In the genomic region with DNA sequence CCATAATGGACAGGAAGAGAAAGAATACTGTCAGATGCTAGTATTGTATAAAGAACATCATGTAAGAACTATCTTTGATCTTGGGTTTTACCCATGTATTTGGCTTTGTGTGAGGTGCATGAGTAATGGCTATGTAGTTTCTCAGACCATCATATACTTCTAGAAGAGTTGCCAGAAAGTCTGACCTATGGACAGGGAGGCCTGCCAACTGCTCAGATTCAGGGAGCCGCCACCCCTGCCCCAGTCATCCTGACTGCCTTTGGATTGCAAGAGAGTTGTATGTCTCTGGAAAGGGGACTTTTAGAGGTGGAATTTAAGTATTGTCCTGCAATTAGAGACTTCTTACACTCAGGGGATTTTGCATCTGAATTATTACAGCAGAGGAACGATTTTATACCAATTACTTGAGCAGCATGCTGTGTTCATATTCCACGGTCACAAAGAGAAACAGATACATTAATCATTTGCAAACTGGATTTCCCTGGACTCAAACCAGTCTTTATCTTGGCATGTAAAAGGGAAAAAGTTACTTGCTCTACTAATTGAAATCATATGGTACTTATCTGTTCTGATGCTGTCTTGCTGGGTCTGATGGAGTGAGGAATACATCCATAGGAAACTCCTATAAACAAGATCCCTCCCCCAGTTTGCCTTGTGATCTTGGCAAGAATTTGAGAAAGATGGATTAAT, we compare ENCODE assay signal across 25 mouse cellular contexts.
DNase-seq lines count a peak whose midpoint lies in the region; ATAC-seq and TF ChIP-seq lines count a peak whose summit lies in the region.
"Had no signal": no experiment of that assay in that cellular context is flagged by ENCODE, and none has a peak within 500 bp of the region (broad histone marks: within the 10 kb centered on the region; RNA-seq: fewer than 3 reads in every experiment).

No protein-coding gene starts in this region.

- 58% methylated on average over 3 of the region's 3 CpGs for WGBS in embryonic facial prominence, embryonic 14.5 days
- 80% methylated on average over 3 of the region's 3 CpGs for WGBS in embryonic facial prominence, embryonic 10.5 days
- 57% methylated on average over 3 of the region's 3 CpGs for WGBS in limb, embryonic 14.5 days
- whole genome bisulfite sequencing in limb, embryonic 10.5 days = 74% methylated on average over 3 of the region's 3 CpGs

- no peak overlapping the region for H3K9ac ChIP-seq in embryonic facial prominence, embryonic 14.5 days (ENCODE audit: low read depth, low read length)
- no peak overlapping the region for H3K9ac ChIP-seq in limb, embryonic 14.5 days (ENCODE audit: low read depth, low read length, severe bottlenecking)
- H3K9ac ChIP-seq: embryonic facial prominence, embryonic 12.5 days; embryonic facial prominence, embryonic 15.5 days; forebrain, embryonic 13.5 days; forebrain, embryonic 15.5 days; forebrain, postnatal 0 days had no signal

- no peak for TF ChIP-seq POLR2A in limb, embryonic 14.5 days (IDR thresholded peaks at IDR 0.05; ENCODE audit: borderline replicate concordance, extremely low read depth, insufficient read depth, insufficient read length)

- H3K4me1 ChIP-seq in embryonic facial prominence, embryonic 14.5 days (ENCODE audit: control insufficient read depth, insufficient read depth, low read length) = no peaks in the 10 kb centered on the region
- no peaks in the 10 kb centered on the region for H3K4me1 ChIP-seq in embryonic facial prominence, embryonic 10.5 days
- no peaks in the 10 kb centered on the region for H3K4me1 ChIP-seq in limb, embryonic 14.5 days (ENCODE audit: control insufficient read depth, insufficient read depth, low read length)
- no peaks in the 10 kb centered on the region for H3K4me1 ChIP-seq in limb, embryonic 10.5 days
- H3K4me1 ChIP-seq: embryonic facial prominence, embryonic 12.5 days; embryonic facial prominence, embryonic 15.5 days; forebrain, embryonic 13.5 days; forebrain, embryonic 15.5 days had no signal

- H3K4me2 ChIP-seq in embryonic facial prominence, embryonic 14.5 days (ENCODE audit: low read depth, low read length) = no peak overlapping the region
- H3K4me2 ChIP-seq in limb, embryonic 14.5 days (replicated peaks; ENCODE audit: low read depth, low read length, severe bottlenecking) = no peak overlapping the region
- H3K4me2 ChIP-seq: embryonic facial prominence, embryonic 12.5 days; embryonic facial prominence, embryonic 15.5 days; forebrain, embryonic 13.5 days; forebrain, embryonic 15.5 days had no signal

- DNase-seq in embryonic facial prominence, embryonic 14.5 days (ENCODE audit: low spot score) = peak; percentile 16
- no peak for DNase-seq in embryonic facial prominence, embryonic 10.5 days (ENCODE audit: low spot score)
- peak; percentile 9 for DNase-seq in limb, embryonic 14.5 days (ENCODE audit: low spot score)
- DNase-seq in limb, embryonic 10.5 days (ENCODE audit: low spot score) = no peak
- peak; percentile 43 for DNase-seq in adipocyte (ENCODE audit: low spot score)
- DNase-seq in skeletal muscle tissue, adult 2 months (ENCODE audit: low read depth, low spot score) = peak; percentile 15
- no peak for DNase-seq in liver
- no peak for DNase-seq in lung, postnatal 36 days
- DNase-seq: adrenal gland, adult 2 months; adrenal gland, postnatal 10 days; adrenal gland, postnatal 25 days; cerebellum, adult 11 months; cerebellum, adult 18-20 months; cerebellum, adult 8-10 months; cerebellum, adult 9-11 months; cerebellum, postnatal 14 days; cerebellum, postnatal 36 days; embryo, embryonic 11 days; forebrain, postnatal 0 days had no signal

- no peak overlapping the region for H3K27ac ChIP-seq in embryonic facial prominence, embryonic 14.5 days (replicated peaks; ENCODE audit: low read depth, low read length)
- H3K27ac ChIP-seq in embryonic facial prominence, embryonic 10.5 days (replicated peaks) = no peak overlapping the region
- no peak overlapping the region for H3K27ac ChIP-seq in limb, embryonic 14.5 days (replicated peaks; ENCODE audit: low read depth, low read length)
- no peak overlapping the region for H3K27ac ChIP-seq in limb, embryonic 10.5 days
- H3K27ac ChIP-seq: embryonic facial prominence, embryonic 12.5 days; embryonic facial prominence, embryonic 15.5 days; forebrain, embryonic 13.5 days; forebrain, embryonic 15.5 days had no signal

- no peaks in the 10 kb centered on the region for H3K36me3 ChIP-seq in embryonic facial prominence, embryonic 14.5 days (ENCODE audit: control insufficient read depth, insufficient read depth, low read length)
- H3K36me3 ChIP-seq in embryonic facial prominence, embryonic 10.5 days (replicated peaks) = no peaks in the 10 kb centered on the region
- H3K36me3 ChIP-seq in limb, embryonic 14.5 days (ENCODE audit: control insufficient read depth, insufficient read depth, low read length) = no peaks in the 10 kb centered on the region
- no peaks in the 10 kb centered on the region for H3K36me3 ChIP-seq in limb, embryonic 10.5 days
- H3K36me3 ChIP-seq: embryonic facial prominence, embryonic 12.5 days; embryonic facial prominence, embryonic 15.5 days; forebrain, embryonic 15.5 days had no signal

- no peak overlapping the region for H3K4me3 ChIP-seq in embryonic facial prominence, embryonic 14.5 days (ENCODE audit: low read depth, low read length)
- H3K4me3 ChIP-seq in embryonic facial prominence, embryonic 10.5 days = no peak overlapping the region
- H3K4me3 ChIP-seq in limb, embryonic 14.5 days (replicated peaks; ENCODE audit: low read length) = no peak overlapping the region
- H3K4me3 ChIP-seq in limb, embryonic 10.5 days = no peak overlapping the region
- H3K4me3 ChIP-seq: embryonic facial prominence, embryonic 12.5 days; embryonic facial prominence, embryonic 15.5 days; forebrain, embryonic 13.5 days; forebrain, embryonic 15.5 days had no signal

- H3K9me3 ChIP-seq in embryonic facial prominence, embryonic 14.5 days (ENCODE audit: control insufficient read depth, low read length) = no peaks in the 10 kb centered on the region
- no peaks in the 10 kb centered on the region for H3K9me3 ChIP-seq in embryonic facial prominence, embryonic 10.5 days
- H3K9me3 ChIP-seq in limb, embryonic 14.5 days (ENCODE audit: control insufficient read depth, low read length) = no peaks in the 10 kb centered on the region
- no peaks in the 10 kb centered on the region for H3K9me3 ChIP-seq in limb, embryonic 10.5 days (replicated peaks)
- H3K9me3 ChIP-seq: embryonic facial prominence, embryonic 12.5 days; embryonic facial prominence, embryonic 15.5 days; forebrain, embryonic 13.5 days; forebrain, embryonic 15.5 days had no signal

- no peak for ATAC-seq in embryonic facial prominence, embryonic 14.5 days (ENCODE audit: low read depth)
- no peak for ATAC-seq in limb, embryonic 14.5 days (ENCODE audit: low FRiP score, low read depth)
- ATAC-seq: activated CD4-positive, CD25-positive, alpha-beta regulatory T cell, adult 4 months; forebrain, embryonic 13.5 days; forebrain, embryonic 15.5 days; forebrain, postnatal 0 days; Patski had no signal

- peaks cover 9% of the 10 kb centered on the region; the same call in 1 of the 2 replicates for H3K27me3 ChIP-seq in embryonic facial prominence, embryonic 14.5 days (replicated peaks; ENCODE audit: control insufficient read depth, insufficient read depth, low read length)
- peaks cover 95% of the 10 kb centered on the region for H3K27me3 ChIP-seq in embryonic facial prominence, embryonic 10.5 days (replicated peaks; ENCODE audit: low read depth, poor library complexity, severe bottlenecking)
- H3K27me3 ChIP-seq in limb, embryonic 14.5 days (ENCODE audit: control insufficient read depth, insufficient read depth, low read length) = no peaks in the 10 kb centered on the region
- peaks cover 96% of the 10 kb centered on the region for H3K27me3 ChIP-seq in limb, embryonic 10.5 days (ENCODE audit: low read depth, poor library complexity, severe bottlenecking)
- H3K27me3 ChIP-seq: embryonic facial prominence, embryonic 15.5 days; forebrain, embryonic 15.5 days had no signal

Comparison
In these comparisons a context has a peak if more than half of its experiments do, and no peak if none do; other contexts are left out.
1. DNase-seq: peak in embryonic facial prominence, embryonic 14.5 days (single experiment), limb, embryonic 14.5 days (single experiment), adipocyte (single experiment) and skeletal muscle tissue, adult 2 months (single experiment); none in embryonic facial prominence, embryonic 10.5 days (single experiment), limb, embryonic 10.5 days (single experiment), liver (single experiment) and lung, postnatal 36 days (single experiment).